Mouse (Mus musculus): ENCODE measurements around the gene Tgfb1.

Tgfb1 gene

GRCm38 (mm10) chr7:25686680-25687531 is at the start of gene Tgfb1:
Gene Tgfb1, plus strand, starts transcription at chr7:25687002.
- no peak for DNase-seq

DNA sequence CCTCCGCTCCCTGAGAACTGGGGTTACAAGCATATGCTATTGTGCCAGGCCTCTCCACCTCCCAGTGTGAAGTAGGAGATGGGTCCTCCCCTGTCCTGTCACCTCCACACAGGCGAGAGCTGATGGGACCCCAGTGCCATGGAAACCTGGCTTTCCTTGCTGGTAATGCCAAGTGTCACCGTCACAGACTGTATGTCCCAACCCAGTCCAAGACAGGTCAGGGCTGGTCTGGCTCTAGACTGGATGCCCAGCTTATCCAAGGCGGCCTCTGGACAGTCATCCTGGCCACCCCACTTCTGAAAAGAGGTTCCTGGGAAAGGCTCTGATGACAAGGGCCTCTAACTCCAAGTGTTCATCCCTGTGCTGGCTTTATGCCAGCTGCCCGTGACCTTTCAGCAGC is 49.7 kb upstream of the Tgfb1 start:
- no peak for DNase-seq

DNA sequence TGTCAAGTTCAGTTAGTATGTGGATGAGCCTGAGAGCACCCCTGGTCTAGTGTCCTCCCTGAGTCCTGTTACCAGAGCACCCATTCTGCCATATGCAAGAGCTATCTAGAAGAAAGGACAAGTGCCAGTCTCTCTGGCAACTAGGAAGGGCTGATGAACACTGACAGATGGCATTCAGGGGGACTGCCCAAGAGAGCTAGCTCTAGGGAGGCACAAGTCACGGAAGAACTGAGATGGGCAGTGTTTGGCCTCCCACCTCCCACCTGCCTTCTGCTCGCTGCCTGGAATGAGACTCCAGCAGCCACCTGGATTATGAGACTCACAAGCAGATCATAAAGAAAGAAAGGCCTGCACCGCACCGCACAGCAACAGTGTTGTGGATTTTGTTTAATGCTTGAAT is 47.0 kb upstream of the Tgfb1 start:
- no peak for DNase-seq

- no peak for DNase-seq
Measured at GRCm38 (mm10) chr7:25644136-25644535, 42.7 kb upstream of the Tgfb1 start.

GRCm38 (mm10) chr7:25644631-25645030 is 42.2 kb upstream of the Tgfb1 start:
- no peak for DNase-seq

- DNase-seq = no peak
Measured at GRCm38 (mm10) chr7:25645074-25645473, 41.7 kb upstream of the Tgfb1 start.

DNA sequence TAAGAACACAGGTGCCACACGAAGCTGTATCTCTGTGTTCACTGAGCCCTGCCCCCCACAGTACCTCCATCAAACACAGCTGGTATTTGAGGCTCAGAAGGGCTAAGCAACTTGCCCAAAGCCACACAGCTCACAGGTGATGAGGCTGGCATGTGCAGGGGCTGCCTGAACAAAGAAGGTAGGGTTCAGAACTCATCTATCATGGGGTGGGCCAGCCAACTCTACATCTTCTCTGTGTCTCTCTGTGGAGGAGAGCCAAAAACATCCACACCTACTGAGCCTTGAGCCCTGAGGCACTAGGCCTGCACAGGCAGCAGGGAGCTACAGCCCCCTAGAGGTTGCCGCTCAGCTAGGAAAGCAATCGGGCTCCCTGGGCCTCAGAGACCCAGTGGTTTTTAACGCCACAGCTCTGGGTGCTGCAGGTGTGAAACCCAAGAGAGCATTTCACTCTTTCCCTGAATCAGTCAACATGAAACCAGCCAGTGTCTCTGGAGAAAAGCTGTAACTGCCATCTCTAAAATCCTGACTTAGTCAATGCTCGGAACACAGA is 39.2 kb upstream of the Tgfb1 start:
- no peak for DNase-seq

- DNase-seq = no peak
Measured at GRCm38 (mm10) chr7:25649839-25650238, 37.0 kb upstream of the Tgfb1 start.

DNA sequence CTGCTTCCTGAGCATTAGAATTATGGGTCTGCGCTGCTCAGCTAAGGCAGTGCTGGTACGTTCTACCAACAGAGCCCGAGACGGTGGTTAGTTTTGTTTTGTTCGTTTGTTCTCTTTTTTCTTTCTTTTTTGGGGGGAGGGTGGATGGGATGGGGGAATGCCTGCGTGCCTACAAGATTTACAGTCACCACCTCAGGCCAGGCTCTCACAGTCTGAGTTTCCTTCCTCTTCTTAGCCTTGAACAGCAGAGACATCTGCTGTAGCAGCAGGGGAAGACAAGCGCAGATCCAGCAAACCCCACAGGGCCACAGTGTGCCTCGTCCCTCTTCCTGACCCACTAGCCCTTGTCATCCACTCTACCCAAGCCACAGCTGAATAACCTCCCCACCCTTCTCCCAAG is 35.5 kb upstream of the Tgfb1 start:
- no peak for DNase-seq

DNA sequence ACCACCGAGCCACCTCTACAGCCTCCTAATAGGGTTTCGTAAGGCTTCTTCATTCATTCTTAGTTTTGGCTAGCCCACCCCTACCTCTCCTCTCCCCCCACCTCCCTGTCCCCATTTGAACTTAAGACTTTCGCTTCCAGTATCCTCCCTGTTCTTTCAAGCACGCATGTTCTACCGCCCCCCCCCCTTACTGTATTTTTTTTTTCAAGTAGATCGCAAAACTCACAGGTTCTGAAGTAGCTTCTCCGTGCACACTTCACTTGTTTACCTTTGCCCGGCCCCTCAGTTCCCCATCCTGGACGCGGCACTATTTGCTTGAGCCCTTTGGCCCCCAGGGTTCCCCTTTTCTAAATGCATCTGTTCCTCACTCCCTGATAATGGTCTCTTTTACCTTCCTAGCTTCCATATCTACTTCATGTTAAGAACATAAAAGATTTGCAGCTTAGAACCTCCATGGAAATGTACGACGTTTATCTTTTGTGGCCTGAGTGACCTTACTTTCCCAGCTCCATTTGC is 34.5 kb upstream of the Tgfb1 start:
- DNase-seq = no peak

GRCm38 (mm10) chr7:25655601-25656428 is 31.0 kb upstream of the Tgfb1 start:
- no peak for DNase-seq

- DNase-seq = no peak
Measured at GRCm38 (mm10) chr7:25657785-25658184, 29.0 kb upstream of the Tgfb1 start.

GRCm38 (mm10) chr7:25658657-25659472 is 27.9 kb upstream of the Tgfb1 start, which contains the start of the genes Bckdha and Exosc5:
Gene Bckdha, minus strand, starts transcription at chr7:25658981.
Gene Exosc5, plus strand, starts transcription at chr7:25659164.
- peak; percentile 100 for DNase-seq

DNA sequence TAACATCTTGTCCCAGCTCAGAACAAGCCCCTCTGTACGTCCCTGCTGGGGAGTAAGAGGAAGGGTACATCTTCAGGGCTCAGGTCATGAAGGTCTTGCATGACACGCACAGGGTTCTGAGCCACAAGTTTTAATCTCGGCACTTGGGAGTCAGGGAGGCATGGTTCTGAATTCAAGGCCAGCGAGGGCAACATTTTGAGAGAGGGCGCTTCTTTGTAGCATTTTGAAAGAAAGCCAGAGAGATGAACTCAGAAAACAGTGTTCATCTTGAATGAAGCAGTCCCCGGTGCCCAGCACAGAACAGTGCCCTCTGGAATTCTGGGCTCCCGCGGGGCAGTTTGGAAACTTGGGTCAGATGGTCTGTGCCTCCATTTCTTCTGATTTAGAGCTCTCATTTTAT is 20.4 kb upstream of the Tgfb1 start:
- DNase-seq = no peak

GRCm38 (mm10) chr7:25669158-25669557 is 17.6 kb upstream of the Tgfb1 start:
- no peak for DNase-seq

- DNase-seq = no peak
Measured at GRCm38 (mm10) chr7:25669631-25670030, 17.2 kb upstream of the Tgfb1 start.

DNA sequence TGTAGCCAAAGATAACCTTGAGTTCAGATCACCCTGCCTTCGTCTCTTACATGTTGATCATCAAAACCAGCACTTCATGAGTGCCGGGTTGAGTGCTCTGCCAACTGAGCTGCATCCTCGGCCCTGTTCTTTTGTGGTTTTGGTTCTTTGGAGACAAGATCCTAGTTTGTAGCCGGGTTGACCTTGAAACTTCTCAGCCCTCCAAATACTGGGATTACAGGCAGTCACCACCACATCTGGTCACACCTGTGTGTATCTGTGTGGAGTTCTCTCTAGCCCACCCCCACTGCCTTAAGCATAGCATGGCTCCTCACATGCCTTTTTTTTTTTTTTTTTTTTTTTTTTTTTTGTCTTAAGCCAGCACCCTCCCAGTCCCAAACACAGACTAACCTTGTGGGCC is 16.7 kb upstream of the Tgfb1 start:
- DNase-seq = no peak

- no peak for DNase-seq
Measured at GRCm38 (mm10) chr7:25671686-25672085, 15.1 kb upstream of the Tgfb1 start.

- DNase-seq = no peak
Measured at GRCm38 (mm10) chr7:25672442-25672841, 14.4 kb upstream of the Tgfb1 start.

DNA sequence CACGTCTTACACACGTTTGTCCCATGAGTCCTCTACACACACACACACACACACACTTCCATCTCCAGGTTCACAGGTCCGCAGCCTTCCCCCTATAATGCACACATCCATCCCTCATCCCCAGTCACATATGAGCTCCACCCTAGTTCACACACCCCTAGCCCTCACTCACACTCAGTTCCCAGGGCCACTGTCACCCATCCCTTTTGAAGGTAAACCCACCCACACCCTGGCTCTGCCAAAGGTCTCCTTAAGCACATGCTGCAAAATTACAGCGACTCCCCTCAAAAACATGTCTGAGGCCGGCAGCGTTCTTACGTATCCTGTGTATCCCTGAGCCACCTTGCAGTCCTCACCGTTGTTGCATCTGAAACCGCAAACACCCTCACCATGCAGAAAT is 12.5 kb upstream of the Tgfb1 start:
- no peak for DNase-seq

DNA sequence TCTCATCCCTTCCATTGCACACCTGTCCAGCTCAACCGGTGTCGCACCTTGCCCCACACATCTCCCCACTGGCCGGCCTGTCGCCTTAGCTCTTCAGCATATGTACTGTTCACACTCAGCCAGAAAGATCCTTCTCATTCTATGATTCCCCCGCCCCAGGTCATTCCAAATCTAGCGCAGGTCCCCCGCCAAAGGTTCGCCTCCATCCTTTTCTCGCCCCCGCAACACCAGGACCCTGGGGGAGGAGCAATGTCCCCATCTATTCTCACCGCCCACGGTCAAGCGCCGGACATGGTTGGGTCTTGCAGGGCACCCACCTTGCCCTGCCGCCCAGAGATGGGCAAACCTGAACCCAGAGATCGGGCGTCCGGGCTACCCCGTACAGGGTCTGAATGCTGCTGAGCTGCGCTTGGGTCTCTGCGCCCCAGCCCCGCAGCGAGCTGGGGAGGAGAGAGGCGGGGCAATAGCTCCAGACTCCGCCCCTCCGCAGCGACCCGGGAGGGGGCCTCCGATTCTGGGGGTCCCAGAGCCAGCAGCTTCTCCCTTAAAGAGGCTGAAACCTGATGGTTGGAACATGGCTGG is 12.0 kb upstream of the Tgfb1 start, which contains the start of gene Tmem91:
Tmem91 (minus strand) TSS at position 448 of the 582 bp plus-strand sequence.
- DNase-seq = no peak

GRCm38 (mm10) chr7:25675405-25675804 is 11.4 kb upstream of the Tgfb1 start:
- DNase-seq = no peak
